Mouse (Mus musculus): ENCODE data around the gene Utp11. TPM values are rescaled to one million over a fixed set of nuclear protein-coding genes. Genes with fewer than 3 reads are reported as not detected.

Utp11 gene
- polyA plus RNA-seq, 1 experiment from 2014 or later = 58.4 TPM

DNA sequence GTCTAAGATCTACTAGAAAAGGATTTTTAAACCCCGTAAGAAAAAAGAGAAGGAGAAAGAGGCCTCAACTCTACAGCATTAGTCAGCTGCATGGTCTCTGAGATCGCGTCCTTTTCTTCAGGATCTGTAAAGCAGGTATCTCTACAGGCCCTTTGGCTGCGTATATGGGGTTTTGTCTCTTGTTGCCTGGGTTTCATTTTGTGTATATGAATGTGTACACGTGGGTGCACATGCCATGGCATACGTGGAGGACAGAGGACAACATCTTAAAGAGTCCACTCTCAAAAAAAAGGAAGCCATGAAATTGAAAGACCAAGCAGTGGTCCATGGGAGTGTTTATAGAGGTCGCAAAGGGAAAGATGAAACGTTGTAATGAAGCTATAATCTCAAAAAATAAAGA, 1.9 kb downstream of the Utp11 start:
- 0 out of 2 replicates have a peak overlapping the region, but pooled peaks have one; percentile 12 for H3K27ac ChIP-seq (ENCODE audit: poor library complexity, severe bottlenecking)
- H3K4me1 ChIP-seq (replicated peaks) = peaks cover 28% of the 10 kb centered on the region
- no peak for ATAC-seq (ENCODE audit: insufficient number of reproducible peaks, low FRiP score)
- no peak overlapping the region for H3K4me3 ChIP-seq
- peak overlapping the region; percentile 32 for H3K4me2 ChIP-seq
- 0 out of 2 replicates have a peak overlapping the region, but pooled peaks have one; percentile 10 for H3K9ac ChIP-seq
- peaks cover 17% of the 10 kb centered on the region; the same call in 1 of the 2 replicates for H3K36me3 ChIP-seq
- 74% methylated on average over 8 of the region's 8 CpGs for WGBS
- no peaks in the 10 kb centered on the region for H3K9me3 ChIP-seq (replicated peaks)
- H3K27me3 ChIP-seq (replicated peaks) = 0 out of 2 replicates have a peak, but pooled peaks cover 6% of the 10 kb centered on the region

DNA sequence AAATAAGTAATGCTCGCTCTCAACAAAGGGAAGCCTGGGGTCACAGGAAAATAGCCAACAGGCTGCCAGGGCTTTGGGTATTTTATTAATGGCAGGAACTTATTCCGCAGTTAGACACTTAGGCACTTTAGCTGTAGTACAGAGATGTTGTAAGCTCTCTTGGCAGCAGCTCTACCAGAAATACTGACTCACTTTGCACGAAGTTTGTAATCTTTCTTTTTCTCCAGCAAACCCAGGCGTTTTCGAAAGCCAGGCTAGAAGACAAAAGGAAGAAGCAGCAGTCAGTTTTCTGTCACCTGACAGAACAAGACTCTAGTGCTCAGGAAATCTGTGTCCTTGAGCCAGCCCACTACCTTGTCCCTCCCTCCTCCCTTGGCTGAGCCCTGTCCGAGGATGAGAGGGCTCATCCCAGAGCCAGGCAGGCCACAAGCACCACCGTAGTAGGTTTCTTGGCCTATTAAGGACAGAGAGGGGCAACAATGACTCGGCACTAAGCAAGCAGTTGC, 7.5 kb downstream of the Utp11 start:
- H3K27ac ChIP-seq (ENCODE audit: poor library complexity, severe bottlenecking) = peak overlapping the region; percentile 69
- H3K9ac ChIP-seq = no peak overlapping the region

DNA sequence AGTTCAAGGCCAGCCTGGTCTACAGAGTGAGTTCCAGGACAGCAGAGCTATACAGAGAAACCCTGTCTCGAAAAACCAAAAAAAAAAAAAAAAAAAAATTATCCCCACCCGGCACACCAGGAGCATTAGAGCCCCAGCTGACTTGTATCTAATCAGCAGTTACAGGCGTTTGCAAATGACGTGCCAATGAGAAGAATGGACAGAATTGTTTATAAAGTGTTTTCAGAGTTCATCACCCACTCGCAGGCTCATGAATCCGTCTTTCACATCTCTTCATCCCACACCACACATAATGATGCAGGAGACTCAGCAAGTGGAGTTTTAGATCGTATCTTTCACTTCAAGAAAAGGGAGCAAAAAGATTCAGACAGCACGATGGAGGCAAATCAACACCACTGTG, 7.9 kb downstream of the Utp11 start:
- H3K4me3 ChIP-seq = no peak overlapping the region
- H3K27me3 ChIP-seq (replicated peaks) = no peaks in the 10 kb centered on the region
- no peaks in the 10 kb centered on the region for H3K9me3 ChIP-seq (replicated peaks)
- WGBS = 68% methylated on average over 8 of the region's 8 CpGs
- H3K27ac ChIP-seq (ENCODE audit: poor library complexity, severe bottlenecking) = 0 out of 2 replicates have a peak overlapping the region, but pooled peaks have one; percentile 69
- H3K36me3 ChIP-seq = peaks cover 67% of the 10 kb centered on the region
- ATAC-seq (ENCODE audit: insufficient number of reproducible peaks, low FRiP score) = no peak
- peaks cover 8% of the 10 kb centered on the region for H3K4me1 ChIP-seq (replicated peaks)
- no peak overlapping the region for H3K9ac ChIP-seq
- no peak overlapping the region for H3K4me2 ChIP-seq

More for the DNA sequence above, 7.5 kb downstream of the Utp11 start:
- H3K4me2 ChIP-seq = no peak overlapping the region
- no peak overlapping the region for H3K4me3 ChIP-seq
- peaks cover 62% of the 10 kb centered on the region for H3K36me3 ChIP-seq
- ATAC-seq (ENCODE audit: insufficient number of reproducible peaks, low FRiP score) = no peak
- 79% methylated on average over 8 of the region's 8 CpGs for WGBS
- no peaks in the 10 kb centered on the region for H3K27me3 ChIP-seq (replicated peaks)
- no peaks in the 10 kb centered on the region for H3K9me3 ChIP-seq (replicated peaks)
- H3K4me1 ChIP-seq (replicated peaks) = peaks cover 13% of the 10 kb centered on the region

DNA sequence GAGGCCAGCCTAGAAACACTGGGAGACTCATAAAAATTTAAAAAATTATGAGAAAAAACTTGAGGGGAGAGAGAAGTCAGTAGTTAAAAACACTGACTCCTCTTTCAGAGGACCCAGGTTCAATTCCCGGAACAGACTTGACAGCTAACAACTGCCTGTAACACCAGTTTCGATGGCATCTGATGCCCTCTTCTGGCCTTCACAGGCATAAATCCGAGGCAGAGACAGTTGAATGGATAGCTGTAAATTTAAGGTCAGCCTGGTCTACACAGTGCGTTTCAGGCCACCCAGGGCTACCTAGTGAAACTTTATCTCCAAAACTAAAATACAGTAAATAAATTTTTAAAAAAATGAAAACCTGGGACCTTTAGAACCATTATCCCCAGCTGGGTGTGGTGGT, 8.4 kb downstream of the Utp11 start:
- H3K27me3 ChIP-seq (replicated peaks) = no peaks in the 10 kb centered on the region
- H3K9me3 ChIP-seq (replicated peaks) = no peaks in the 10 kb centered on the region
- H3K27ac ChIP-seq (ENCODE audit: poor library complexity, severe bottlenecking) = no peak overlapping the region
- H3K4me2 ChIP-seq = no peak overlapping the region
- 74% methylated on average over 4 of the region's 4 CpGs for WGBS
- no peak overlapping the region for H3K4me3 ChIP-seq
- no peak for ATAC-seq (ENCODE audit: insufficient number of reproducible peaks, low FRiP score)
- H3K36me3 ChIP-seq = peaks cover 71% of the 10 kb centered on the region
- H3K4me1 ChIP-seq (replicated peaks) = peaks cover 8% of the 10 kb centered on the region
- H3K9ac ChIP-seq = no peak overlapping the region

DNA sequence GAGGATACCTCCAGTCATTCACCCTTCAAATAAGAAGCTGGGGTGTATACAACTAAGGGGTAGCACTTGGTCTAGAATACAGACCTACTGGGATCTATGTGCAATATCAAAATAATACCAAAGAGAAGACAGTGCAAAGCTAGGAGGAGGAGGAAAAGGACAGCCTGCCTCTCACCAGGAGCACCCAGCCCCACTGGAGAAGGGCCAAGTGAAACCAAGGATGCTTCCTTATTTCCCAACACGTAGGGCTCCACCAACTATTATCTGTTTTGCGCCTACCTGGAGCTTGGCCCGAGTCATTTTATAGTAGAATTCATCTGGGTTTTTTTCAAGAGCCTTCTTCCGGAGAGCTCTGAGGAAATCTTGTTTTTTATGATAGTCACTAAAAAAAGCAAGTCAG, 9.9 kb downstream of the Utp11 start:
- Histone ChIP-seq H3K4me3 (no peak overlapping the region), H3K4me2 (no peak overlapping the region), H3K4me1 (replicated peaks) (peaks cover 13% of the 10 kb centered on the region), H3K36me3 (peaks cover 81% of the 10 kb centered on the region), H3K9ac (no peak overlapping the region; the same call in 1 of the 2 replicates), H3K9me3 (replicated peaks) (no peaks in the 10 kb centered on the region), H3K27ac (ENCODE audit: poor library complexity, severe bottlenecking) (no peak overlapping the region), H3K27me3 (replicated peaks) (no peaks in the 10 kb centered on the region)
- no peak for ATAC-seq (ENCODE audit: insufficient number of reproducible peaks, low FRiP score)
- 91% methylated on average over 4 of the region's 4 CpGs for WGBS

DNA sequence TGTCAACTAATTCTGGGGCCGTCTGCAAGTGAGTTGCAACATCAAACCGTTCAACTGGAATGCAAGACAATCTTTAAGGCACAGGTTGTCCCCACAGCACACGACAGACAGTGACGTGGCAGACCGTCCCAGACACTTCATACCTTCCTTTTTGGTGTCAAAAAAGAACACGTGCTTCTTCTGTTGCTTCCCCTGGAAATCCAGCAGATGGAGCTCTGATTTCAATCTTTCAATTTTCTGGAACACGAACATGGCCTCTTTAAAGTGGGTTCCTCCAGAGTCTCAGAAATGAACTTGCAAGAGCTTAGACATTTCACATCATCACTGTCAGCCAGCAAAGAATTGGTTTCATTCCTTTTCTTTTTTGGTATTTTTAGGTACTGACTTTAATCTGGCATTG, 11.1 kb downstream of the Utp11 start:
- WGBS = 66% methylated on average over 7 of the region's 7 CpGs
- peaks cover 13% of the 10 kb centered on the region for H3K4me1 ChIP-seq (replicated peaks)
- H3K9me3 ChIP-seq (replicated peaks) = no peaks in the 10 kb centered on the region
- no peak overlapping the region for H3K4me3 ChIP-seq
- no peak for ATAC-seq (ENCODE audit: insufficient number of reproducible peaks, low FRiP score)
- H3K27ac ChIP-seq (ENCODE audit: poor library complexity, severe bottlenecking) = no peak overlapping the region
- H3K36me3 ChIP-seq = peaks cover 80% of the 10 kb centered on the region
- H3K27me3 ChIP-seq (replicated peaks) = no peaks in the 10 kb centered on the region
- no peak overlapping the region for H3K4me2 ChIP-seq
- no peak overlapping the region for H3K9ac ChIP-seq

DNA sequence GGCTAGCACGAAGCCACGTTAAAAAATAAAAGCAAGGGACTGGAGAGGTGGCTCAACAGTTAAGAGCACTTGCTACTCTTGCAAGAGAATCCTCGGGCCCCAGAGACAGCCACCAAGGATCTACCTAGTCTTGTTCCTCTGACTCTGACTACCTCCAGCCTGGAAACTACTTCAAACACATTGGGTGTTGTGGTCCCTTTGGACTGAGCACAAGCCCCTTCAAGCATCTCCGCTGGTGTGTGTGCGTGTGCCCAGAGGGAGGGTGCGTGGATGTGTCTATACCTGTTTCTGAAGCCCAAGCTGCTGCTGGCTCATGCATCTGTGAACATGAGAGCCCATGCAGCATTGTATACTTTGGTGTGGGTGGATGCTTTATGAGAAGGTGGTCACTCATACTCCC, 17.4 kb downstream of the Utp11 start:
- peaks cover 36% of the 10 kb centered on the region for H3K27me3 ChIP-seq (replicated peaks)
- H3K36me3 ChIP-seq = peaks cover 40% of the 10 kb centered on the region
- no peak overlapping the region for H3K4me3 ChIP-seq
- no peaks in the 10 kb centered on the region for H3K9me3 ChIP-seq (replicated peaks)
- H3K9ac ChIP-seq = no peak overlapping the region
- H3K4me1 ChIP-seq (replicated peaks) = peaks cover 24% of the 10 kb centered on the region
- WGBS = 85% methylated on average over 6 of the region's 6 CpGs
- no peak for ATAC-seq (ENCODE audit: insufficient number of reproducible peaks, low FRiP score)
- no peak overlapping the region for H3K4me2 ChIP-seq
- no peak overlapping the region for H3K27ac ChIP-seq (ENCODE audit: poor library complexity, severe bottlenecking)

DNA sequence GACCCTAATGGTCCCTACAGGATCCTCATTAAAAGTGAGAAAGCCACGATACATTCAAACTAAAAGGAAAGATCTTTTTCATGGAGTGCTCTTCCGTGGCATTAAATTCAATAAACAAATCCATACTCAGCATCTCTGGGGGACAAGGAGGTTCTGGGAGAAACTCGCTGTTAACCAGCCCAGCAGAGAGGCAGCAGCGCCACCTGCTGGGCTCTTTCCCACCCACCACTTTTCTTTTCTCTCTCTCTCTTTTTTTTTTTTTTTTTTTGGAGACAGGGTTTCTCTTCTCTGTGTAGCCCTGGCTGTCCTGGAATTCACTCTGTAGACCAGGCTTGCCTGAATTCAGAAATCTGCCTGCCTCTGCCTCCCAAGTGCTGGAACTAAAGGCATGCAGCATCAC, 18.4 kb downstream of the Utp11 start:
- Histone ChIP-seq H3K36me3 (peaks cover 31% of the 10 kb centered on the region), H3K4me3 (no peak overlapping the region), H3K9ac (no peak overlapping the region), H3K4me2 (no peak overlapping the region), H3K4me1 (replicated peaks) (peaks cover 24% of the 10 kb centered on the region), H3K9me3 (replicated peaks) (no peaks in the 10 kb centered on the region), H3K27me3 (replicated peaks) (peaks cover 46% of the 10 kb centered on the region), H3K27ac (ENCODE audit: poor library complexity, severe bottlenecking) (no peak overlapping the region)
- 3% methylated on average over 4 of the region's 4 CpGs for WGBS
- ATAC-seq (ENCODE audit: insufficient number of reproducible peaks, low FRiP score) = no peak

DNA sequence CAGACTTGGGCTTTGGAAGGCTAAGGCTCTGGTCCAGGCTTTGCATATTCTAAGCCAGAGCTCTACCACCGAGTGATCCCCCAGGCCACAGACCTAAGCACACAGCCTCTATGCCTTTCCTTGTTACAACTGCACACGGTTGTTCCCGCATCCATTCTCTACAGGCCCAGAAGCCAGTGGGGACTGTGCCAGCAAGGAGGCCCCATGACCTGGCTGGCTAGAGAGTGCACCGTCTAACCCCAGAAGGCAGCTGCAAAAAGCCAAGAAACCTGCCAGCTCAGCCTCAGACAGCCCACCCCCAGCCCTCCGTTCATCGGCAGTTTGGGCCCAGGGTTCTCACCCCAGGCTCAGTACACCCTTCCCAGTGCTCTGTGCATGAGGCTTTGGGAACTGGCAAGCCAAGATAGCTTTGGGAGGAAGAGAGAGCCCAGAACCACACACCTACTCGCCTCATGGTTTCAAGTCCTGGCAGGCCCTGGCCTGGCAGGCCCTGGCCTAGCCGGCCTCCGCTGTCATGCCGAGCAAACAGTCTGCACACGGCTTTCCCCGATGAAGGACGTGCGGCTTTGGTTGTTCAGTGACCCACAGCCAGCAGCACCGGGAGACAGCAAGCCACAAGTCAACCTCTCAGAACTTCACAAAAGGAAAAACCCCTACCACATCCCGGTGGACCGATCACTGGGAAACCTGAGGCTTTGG, 18.9 kb downstream of the Utp11 start:
- Histone ChIP-seq H3K27me3 (replicated peaks) (peaks cover 48% of the 10 kb centered on the region), H3K27ac (ENCODE audit: poor library complexity, severe bottlenecking) (no peak overlapping the region), H3K36me3 (peaks cover 26% of the 10 kb centered on the region), H3K4me1 (replicated peaks) (peaks cover 23% of the 10 kb centered on the region), H3K9ac (no peak overlapping the region), H3K4me3 (no peak overlapping the region), H3K4me2 (no peak overlapping the region), H3K9me3 (replicated peaks) (no peaks in the 10 kb centered on the region)
- ATAC-seq (ENCODE audit: insufficient number of reproducible peaks, low FRiP score) = no peak
- WGBS = 66% methylated on average over 17 of the region's 17 CpGs

DNA sequence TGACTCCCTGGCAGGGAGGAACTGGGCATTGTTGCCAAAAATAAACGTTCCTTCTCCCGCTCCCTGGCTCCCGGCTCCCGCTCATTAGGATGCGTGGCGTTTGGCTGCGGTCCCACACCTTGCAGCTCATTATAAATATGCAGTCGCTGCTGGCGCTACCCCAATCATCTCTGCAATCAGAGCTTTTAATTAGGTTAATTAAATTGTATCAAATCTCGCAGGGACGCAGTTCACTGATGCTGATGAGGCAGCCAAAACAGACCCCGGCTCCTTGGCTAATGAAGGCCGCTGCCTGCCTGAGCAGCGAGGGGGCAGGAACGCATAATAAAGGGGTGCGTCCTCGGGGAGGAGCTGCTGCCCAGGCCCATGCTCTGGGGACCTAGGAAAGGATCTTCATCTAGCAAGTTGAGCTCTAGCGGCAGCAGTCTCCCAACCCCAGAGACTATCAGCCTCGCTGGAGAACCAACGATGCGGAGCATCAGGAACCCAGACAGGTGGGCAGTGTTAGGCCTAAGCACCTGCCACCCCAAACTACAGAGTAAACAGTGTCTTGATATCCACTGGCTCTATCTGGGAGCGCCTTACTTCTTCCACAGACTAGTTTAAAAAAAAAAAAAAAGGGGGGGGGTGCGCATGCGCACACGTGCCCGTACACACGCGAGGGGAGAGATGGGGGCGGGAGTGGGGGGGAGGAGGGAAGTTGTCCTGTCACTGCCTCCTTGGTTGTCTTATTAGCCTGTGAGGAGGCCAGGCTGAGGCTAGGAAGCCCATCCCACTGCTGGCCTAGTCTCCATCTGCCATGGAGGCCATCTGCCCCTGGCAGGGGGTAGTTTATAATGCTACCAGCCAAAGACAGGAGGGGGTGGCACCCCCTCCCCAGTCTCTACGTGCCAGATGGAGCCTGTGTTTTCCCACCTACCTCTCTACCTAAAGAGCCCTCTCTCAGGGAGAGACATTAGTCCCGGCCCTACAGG, 20.8 kb downstream of the Utp11 start:
- ATAC-seq (ENCODE audit: insufficient number of reproducible peaks, low FRiP score) = no peak
- Histone ChIP-seq H3K4me1 (replicated peaks) (peaks cover 20% of the 10 kb centered on the region), H3K4me2 (peak overlapping the region; percentile 73), H3K36me3 (peaks cover 9% of the 10 kb centered on the region), H3K9ac (peak overlapping the region; percentile 54; the same call in 1 of the 2 replicates), H3K27me3 (replicated peaks) (peaks cover 65% of the 10 kb centered on the region), H3K27ac (ENCODE audit: poor library complexity, severe bottlenecking) (no peak overlapping the region), H3K4me3 (peak overlapping the region; percentile 37), H3K9me3 (replicated peaks) (no peaks in the 10 kb centered on the region)
- WGBS = 3% methylated on average over 26 of the region's 31 CpGs

DNA sequence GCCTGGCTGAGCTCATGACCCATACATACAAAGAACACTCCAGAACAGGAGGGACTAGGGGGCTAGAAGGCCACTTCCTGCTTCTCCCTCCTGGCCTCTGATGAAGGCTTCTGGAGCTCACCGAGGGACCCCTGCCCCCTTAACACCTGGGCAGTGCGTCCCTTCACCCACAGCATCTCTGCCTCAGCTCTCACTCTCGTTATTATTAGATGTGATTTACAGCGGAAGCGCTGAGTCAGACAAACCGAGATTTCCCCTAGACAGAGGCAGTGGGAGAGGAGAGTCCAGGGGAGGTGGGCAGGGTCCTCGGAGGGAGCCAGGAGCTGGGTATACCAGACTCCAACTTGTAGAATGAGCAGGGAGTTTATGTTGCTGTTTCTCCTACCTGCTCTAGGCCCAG, 21.8 kb downstream of the Utp11 start:
- H3K4me1 ChIP-seq (replicated peaks) = peaks cover 20% of the 10 kb centered on the region
- H3K4me3 ChIP-seq = no peak overlapping the region
- H3K9me3 ChIP-seq (replicated peaks) = no peaks in the 10 kb centered on the region
- ATAC-seq (ENCODE audit: insufficient number of reproducible peaks, low FRiP score) = no peak
- no peak overlapping the region for H3K27ac ChIP-seq (ENCODE audit: poor library complexity, severe bottlenecking)
- H3K9ac ChIP-seq = no peak overlapping the region
- peaks cover 76% of the 10 kb centered on the region for H3K27me3 ChIP-seq (replicated peaks)
- 18% methylated on average over 7 of the region's 7 CpGs for WGBS
- peak overlapping the region; percentile 73 for H3K4me2 ChIP-seq
- H3K36me3 ChIP-seq = 0 out of 2 replicates have a peak, but pooled peaks cover 4% of the 10 kb centered on the region

Measured in heart, embryonic 12.5 days (tissue).